Mouse (Mus musculus): Measurements from ENCODE around the gene Mapk1ip1l.

- TF ChIP-seq MAX (IDR thresholded peaks at IDR 0.05; ENCODE audit: low read length): no peak
- TF ChIP-seq NRF1 (IDR thresholded peaks at IDR 0.05; ENCODE audit: low read depth, low read length): no peak
- no peak for TF ChIP-seq CTCF (conservative IDR thresholded peaks at IDR 0.05 in 1 of 2, IDR thresholded peaks at IDR 0.05 in 1 of 2; ENCODE audit: low read depth in 2 of 2, low read length in 2 of 2)
- no peak for TF ChIP-seq SIN3A (IDR thresholded peaks at IDR 0.05; ENCODE audit: low read length)
- no peak for TF ChIP-seq BHLHE40 (IDR thresholded peaks at IDR 0.05; ENCODE audit: low read depth, low read length)
- no peak for TF ChIP-seq EP300 (IDR thresholded peaks at IDR 0.05; ENCODE audit: low read length)
- TF ChIP-seq NELFE (IDR thresholded peaks at IDR 0.05; ENCODE audit: low read depth, low read length): no peak
- no peak for TF ChIP-seq CHD1 (IDR thresholded peaks at IDR 0.05; ENCODE audit: low read depth, low read length)
- TF ChIP-seq PAX5 (IDR thresholded peaks at IDR 0.05; ENCODE audit: low read length): no peak
- TF ChIP-seq ZNF384 (IDR thresholded peaks at IDR 0.05; ENCODE audit: low read depth, low read length): no peak
- no peak for TF ChIP-seq CHD2 (IDR thresholded peaks at IDR 0.05; ENCODE audit: low read length)
- TF ChIP-seq MAFK (IDR thresholded peaks at IDR 0.05; ENCODE audit: insufficient replicate concordance, low read length): no peak
Measured at GRCm38 (mm10) chr14:47356622-47357021, 58.6 kb downstream of the Mapk1ip1l start.
